Mouse (Mus musculus): ENCODE data around the gene Zfp366.

DNA sequence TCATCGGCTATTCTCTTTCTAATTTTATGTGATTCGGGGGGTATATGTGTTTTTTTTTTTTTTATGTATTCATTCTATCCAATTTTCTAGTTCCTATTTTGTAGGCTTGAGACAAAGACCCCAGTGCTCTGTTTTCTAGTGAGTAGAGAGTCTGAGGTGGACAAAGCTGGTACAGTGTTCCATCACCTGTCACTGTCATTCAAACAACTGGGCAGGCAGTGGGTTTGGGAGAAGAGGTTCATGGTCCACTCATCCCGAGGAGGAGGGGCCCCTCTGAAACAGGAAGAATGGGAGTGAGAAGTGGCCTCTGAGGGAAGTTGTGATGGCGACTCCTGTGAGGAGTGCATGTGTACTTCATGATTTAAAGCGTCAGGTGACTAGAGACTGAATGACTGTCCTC lies 26.2 kb downstream of the Zfp366 start:
- TF ChIP-seq POLR2A (IDR thresholded peaks at IDR 0.05; ENCODE audit: insufficient read length, low read depth), result no peak
- no peak for TF ChIP-seq E2F4 (IDR thresholded peaks at IDR 0.05; ENCODE audit: insufficient read depth)
- no peak for TF ChIP-seq USF1 (IDR thresholded peaks at IDR 0.05; ENCODE audit: low read depth)
- TF ChIP-seq MAX (IDR thresholded peaks at IDR 0.05; ENCODE audit: low read depth), result no peak
- no peak for TF ChIP-seq POLR2AphosphoS2 (IDR thresholded peaks at IDR 0.05; ENCODE audit: insufficient read length, low read depth)
